Mouse (Mus musculus): ENCODE results near the gene Msi2.

DNA sequence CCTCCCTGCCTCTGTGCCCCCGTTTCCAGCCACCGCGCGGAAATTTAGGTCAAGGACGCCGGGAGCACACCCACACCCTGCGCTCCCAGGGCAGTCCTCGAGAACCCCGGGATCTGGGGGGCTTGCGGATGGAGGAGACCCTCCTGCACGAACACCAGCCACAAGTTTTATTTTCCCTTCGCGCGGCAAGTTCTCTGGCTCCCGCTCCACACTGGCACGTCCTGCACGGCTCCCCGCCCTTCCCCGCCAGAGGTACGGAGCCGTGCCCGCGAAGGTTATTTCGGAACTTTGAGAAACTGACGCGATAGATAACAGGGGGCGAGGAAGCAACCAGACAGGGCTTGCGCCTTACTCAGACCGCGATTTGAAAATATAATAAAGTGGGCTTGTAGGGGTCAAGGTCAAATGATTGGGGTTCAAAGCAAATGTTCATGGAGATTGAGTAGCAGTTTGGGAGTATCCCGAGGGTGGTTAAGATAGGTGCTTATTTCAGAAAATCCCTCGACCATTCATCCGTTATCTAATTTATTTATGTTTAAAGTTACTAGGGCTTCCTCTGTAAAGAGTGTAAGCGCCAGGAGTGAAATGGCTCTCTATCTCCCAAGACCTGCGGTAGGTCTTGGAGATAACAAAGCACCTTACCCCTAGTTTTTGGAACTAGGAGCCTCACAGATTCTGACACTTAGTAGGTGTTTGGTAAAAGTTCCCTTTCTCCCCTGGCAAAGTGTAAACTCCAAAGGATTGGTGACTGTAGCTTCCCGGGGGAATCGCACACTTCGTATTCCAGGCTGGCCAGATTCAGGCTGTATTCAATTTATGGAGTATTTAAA is 668 bp upstream of the Msi2 start:
- TF ChIP-seq CTCF (IDR thresholded peaks at IDR 0.05; ENCODE audit: low read depth) = no peak
- TF ChIP-seq EP300 (IDR thresholded peaks at IDR 0.05; ENCODE audit: low read depth) = no peak
